Mouse (Mus musculus): ENCODE measurements around the gene Gle1. TPM values are rescaled to one million over a fixed set of nuclear protein-coding genes. Genes with fewer than 3 reads are reported as not detected.

The Gle1 gene
- total RNA-seq, 1 experiment from 2014 or later = 62.8 TPM

GRCm38 (mm10) chr2:29948896-29949295, 13.7 kb downstream of the Gle1 start:
- ATAC-seq (replicated peaks; ENCODE audit: insufficient number of reproducible peaks, low FRiP score, low TSS enrichment, poor library complexity, severe bottlenecking) = no peak

- ATAC-seq (replicated peaks; ENCODE audit: insufficient number of reproducible peaks, low FRiP score, low TSS enrichment, poor library complexity, severe bottlenecking) = no peak
Measured at GRCm38 (mm10) chr2:29961246-29961645, 26.0 kb downstream of the Gle1 start.

- no peak for ATAC-seq (replicated peaks; ENCODE audit: insufficient number of reproducible peaks, low FRiP score, low TSS enrichment, poor library complexity, severe bottlenecking)
Measured at GRCm38 (mm10) chr2:29964354-29965249, 29.4 kb downstream of the Gle1 start.

- ATAC-seq (replicated peaks; ENCODE audit: insufficient number of reproducible peaks, low FRiP score, low TSS enrichment, poor library complexity, severe bottlenecking) = peak; percentile 89
Measured at GRCm38 (mm10) chr2:29965250-29965843, 30.1 kb downstream of the Gle1 start, which contains the start of gene Sptan1. TSS of gene Sptan1 (plus strand) at chr2:29965560.

GRCm38 (mm10) chr2:29965906-29966305, 30.7 kb downstream of the Gle1 start:
- no peak for ATAC-seq (replicated peaks; ENCODE audit: insufficient number of reproducible peaks, low FRiP score, low TSS enrichment, poor library complexity, severe bottlenecking)

GRCm38 (mm10) chr2:29966826-29967225, 31.6 kb downstream of the Gle1 start:
- no peak for ATAC-seq (replicated peaks; ENCODE audit: insufficient number of reproducible peaks, low FRiP score, low TSS enrichment, poor library complexity, severe bottlenecking)

- ATAC-seq (replicated peaks; ENCODE audit: insufficient number of reproducible peaks, low FRiP score, low TSS enrichment, poor library complexity, severe bottlenecking) = no peak
Measured at GRCm38 (mm10) chr2:29967768-29968167, 32.5 kb downstream of the Gle1 start.

GRCm38 (mm10) chr2:29968638-29969037, 33.4 kb downstream of the Gle1 start:
- no peak for ATAC-seq (replicated peaks; ENCODE audit: insufficient number of reproducible peaks, low FRiP score, low TSS enrichment, poor library complexity, severe bottlenecking)

- no peak for ATAC-seq (replicated peaks; ENCODE audit: insufficient number of reproducible peaks, low FRiP score, low TSS enrichment, poor library complexity, severe bottlenecking)
Measured at GRCm38 (mm10) chr2:29971838-29972635, 36.8 kb downstream of the Gle1 start.

- no peak for ATAC-seq (replicated peaks; ENCODE audit: insufficient number of reproducible peaks, low FRiP score, low TSS enrichment, poor library complexity, severe bottlenecking)
Measured at GRCm38 (mm10) chr2:29973525-29973924, 38.3 kb downstream of the Gle1 start.

GRCm38 (mm10) chr2:29977307-29977706, 42.1 kb downstream of the Gle1 start:
- ATAC-seq (replicated peaks; ENCODE audit: insufficient number of reproducible peaks, low FRiP score, low TSS enrichment, poor library complexity, severe bottlenecking) = peak; percentile 73; the same call in 1 of the 2 replicates

- no peak for ATAC-seq (replicated peaks; ENCODE audit: insufficient number of reproducible peaks, low FRiP score, low TSS enrichment, poor library complexity, severe bottlenecking)
Measured at GRCm38 (mm10) chr2:29980661-29981060, 45.4 kb downstream of the Gle1 start.

GRCm38 (mm10) chr2:29991962-29992361, 56.7 kb downstream of the Gle1 start:
- ATAC-seq (replicated peaks; ENCODE audit: insufficient number of reproducible peaks, low FRiP score, low TSS enrichment, poor library complexity, severe bottlenecking) = no peak

- ATAC-seq (replicated peaks; ENCODE audit: insufficient number of reproducible peaks, low FRiP score, low TSS enrichment, poor library complexity, severe bottlenecking) = no peak
Measured at GRCm38 (mm10) chr2:30009101-30009500, 73.9 kb downstream of the Gle1 start.

Other genes with a start within 250 kb of the Gle1 start
- 0.68 TPM in 1 of 3 replicates, not detected in the others for gene Gm13420, start 183.7 kb upstream of the Gle1 start, total RNA-seq (2017)
- gene Gm13547, start 176.1 kb upstream of the Gle1 start, total RNA-seq (2017) = 3.0 TPM in 1 of 3 replicates, not detected in the others
- 1.8 to 11.1 TPM in 2 of 3 replicates, not detected in the other for gene Coq4, start 147.9 kb upstream of the Gle1 start, total RNA-seq (2017)
- gene Trub2, start 146.9 kb upstream of the Gle1 start, total RNA-seq (2017) = 17.7 to 41.0 TPM (median 28.7 TPM) in 3 replicates
- 7.7 to 10.9 TPM (median 8.0 TPM) in 3 replicates for gene Slc27a4, start 132.8 kb upstream of the Gle1 start, total RNA-seq (2017)
- gene Urm1, start 115.4 kb upstream of the Gle1 start, total RNA-seq (2017) = 13.8 to 26.9 TPM (median 23.8 TPM) in 3 replicates
- 1.2 to 9.8 TPM (median 3.1 TPM) in 3 replicates for gene Cercam, start 66.3 kb upstream of the Gle1 start, total RNA-seq (2017)
- gene Odf2, start 46.2 kb upstream of the Gle1 start, total RNA-seq (2017) = 76.9 to 105 TPM (median 89.7 TPM) in 3 replicates
- 296 to 354 TPM (median 326 TPM) in 3 replicates for gene Sptan1, start 30.1 kb downstream of the Gle1 start, total RNA-seq (2017)
- gene Wdr34, start 113.5 kb downstream of the Gle1 start, total RNA-seq (2017) = not detected in 3 replicates
- gene Set, start 122.0 kb downstream of the Gle1 start, total RNA-seq (2017) = 427 to 462 TPM (median 441 TPM) in 3 replicates
- gene Pkn3, start 142.3 kb downstream of the Gle1 start, total RNA-seq (2017) = 0.38 to 1.1 TPM (median 0.39 TPM) in 3 replicates
- 2.6 to 7.1 TPM (median 6.6 TPM) in 3 replicates for gene Zdhhc12, start 158.2 kb downstream of the Gle1 start, total RNA-seq (2017)
- gene Zer1, start 189.2 kb downstream of the Gle1 start, total RNA-seq (2017) = 10.0 to 26.5 TPM (median 12.6 TPM) in 3 replicates
- 33.8 to 54.8 TPM (median 52.4 TPM) in 3 replicates for gene Tbc1d13, start 198.3 kb downstream of the Gle1 start, total RNA-seq (2017)
- gene Endog, start 236.1 kb downstream of the Gle1 start, total RNA-seq (2017) = 2.9 to 7.7 TPM (median 3.3 TPM) in 3 replicates
- gene Spout1, start 243.0 kb downstream of the Gle1 start, total RNA-seq (2017) = 5.2 to 12.6 TPM (median 8.4 TPM) in 3 replicates